Mouse (Mus musculus) hindbrain, embryonic 14.5 days (tissue): ENCODE measurements around the gene Zdhhc14. TPM values are rescaled to one million over a fixed set of nuclear protein-coding genes. Genes with fewer than 3 reads are reported as not detected.
A peak's percentile ranks its signal among the peaks of the same experiment; 100 is the strongest.
"Not testable (repeated sequence)": the region's sequence is repeated elsewhere in the genome, so short reads cannot be mapped to it uniquely, and the experiment has no call there.

ENCODE experiments used
- ATAC-seq: fragments of 200-750 bp; cut with Nextera tagmentation; 2 replicates; pipeline ENCODE4 v1.8.0; 2017; ENCODE audit warnings: moderate number of reproducible peaks, mild to moderate bottlenecking, moderate TSS enrichment, moderate library complexity; ENCODE audit not compliant: low FRiP score
- DNase-seq: peaks from one replicate; pipeline ENCODE4 v3.0.0-alpha.2; 2015; ENCODE audit warnings: low spot score
- H3K27ac ChIP-seq: fragments of 300-500 bp; sonication (generic); 2 replicates; pipeline ENCODE4 v1.5.1; 2014; ENCODE audit warnings: mild to moderate bottlenecking, moderate library complexity
- H3K27me3 ChIP-seq: fragments of 300-500 bp; sonication (generic); 2 replicates; pipeline ENCODE4 v1.6.1; 2014; ENCODE audit warnings: mild to moderate bottlenecking, low read length, mixed read lengths; ENCODE audit not compliant: control insufficient read depth, insufficient read depth
- H3K36me3 ChIP-seq: fragments of 300-500 bp; sonication (generic); replicated peaks from 2 replicates; pipeline ENCODE4 v1.6.1; 2014; ENCODE audit not compliant: control insufficient read depth, insufficient read depth
- H3K4me1 ChIP-seq: fragments of 300-500 bp; sonication (generic); replicated peaks from 2 replicates; pipeline ENCODE4 v1.6.1; 2014; ENCODE audit warnings: antibody characterized with exemption, low read length, mixed read lengths; ENCODE audit not compliant: control insufficient read depth, insufficient read depth
- H3K4me2 ChIP-seq: fragments of 300-500 bp; sonication (generic); replicated peaks from 2 replicates; pipeline ENCODE4 v1.6.1; 2014; ENCODE audit warnings: mild to moderate bottlenecking, moderate library complexity
- H3K4me3 ChIP-seq: fragments of 300-500 bp; sonication (generic); replicated peaks from 2 replicates; pipeline ENCODE4 v1.5.1; 2014; ENCODE audit warnings: mild to moderate bottlenecking, low read length
- H3K9ac ChIP-seq: fragments of 300-500 bp; sonication (generic); 2 replicates; pipeline ENCODE4 v1.6.1; 2014
- H3K9me3 ChIP-seq: fragments of 300-500 bp; sonication (generic); 2 replicates; pipeline ENCODE4 v1.6.1; 2016; ENCODE audit warnings: low read length; ENCODE audit not compliant: control insufficient read depth
- WGBS: fragments of 180-500 bp; shearing (Covaris S2); extraction: QIAGEN DNeasy Blood & Tissue Kit; methylation state at CpG from one replicate; pipeline ENCODE4 v1.1.7; 2014; 5-methylcytosine and 5-hydroxymethylcytosine counted together
- polyA plus RNA-seq: library from polyadenylated mRNA; unstranded; fragments of >200 nt; fragmentation: Nextera tagmentation; extraction: Ambion mirVana; gene quantifications from 2 replicates; pipeline ENCODE4 v1.2.1, GENCODE M21; 2014

The Zdhhc14 gene
- polyA plus RNA-seq, 1 experiment from 2014 or later: 12.3 TPM

DNA sequence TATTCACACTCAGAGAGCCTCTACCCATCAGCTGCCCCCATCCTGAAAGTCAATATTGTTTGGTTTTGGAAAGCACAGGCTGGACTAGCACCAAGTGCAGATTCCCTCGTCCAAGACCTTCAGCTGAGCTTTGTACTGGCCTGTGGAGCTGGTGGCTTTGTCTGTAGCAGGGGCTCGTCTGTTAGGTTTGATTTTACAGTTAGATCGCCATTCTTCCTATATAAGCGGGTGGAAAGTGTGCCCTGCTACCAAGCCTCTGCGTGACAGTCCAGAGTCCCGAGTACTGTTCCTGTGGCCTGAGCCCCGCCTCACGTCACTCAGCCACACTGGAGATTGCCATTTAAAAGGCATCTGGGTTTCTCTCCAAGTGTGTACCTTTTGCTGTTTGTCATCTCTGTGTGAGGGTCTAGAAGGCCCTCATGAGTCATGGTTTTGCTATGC lies 113.8 kb downstream of the Zdhhc14 start:
- Histone ChIP-seq H3K27ac (peak overlapping the region; percentile 48; the same call in 1 of the 2 replicates), H3K4me1 (no peaks in the 10 kb centered on the region), H3K4me3 (no peak overlapping the region), H3K4me2 (no peak overlapping the region), H3K9ac (no peak overlapping the region), H3K9me3 (no peaks in the 10 kb centered on the region), H3K36me3 (no peaks in the 10 kb centered on the region), H3K27me3 (no peaks in the 10 kb centered on the region)
- DNase-seq (no peak), ATAC-seq (no peak; the same call in 1 of the 2 replicates)
- 57% methylated on average over 8 of the region's 8 CpGs for WGBS

DNA sequence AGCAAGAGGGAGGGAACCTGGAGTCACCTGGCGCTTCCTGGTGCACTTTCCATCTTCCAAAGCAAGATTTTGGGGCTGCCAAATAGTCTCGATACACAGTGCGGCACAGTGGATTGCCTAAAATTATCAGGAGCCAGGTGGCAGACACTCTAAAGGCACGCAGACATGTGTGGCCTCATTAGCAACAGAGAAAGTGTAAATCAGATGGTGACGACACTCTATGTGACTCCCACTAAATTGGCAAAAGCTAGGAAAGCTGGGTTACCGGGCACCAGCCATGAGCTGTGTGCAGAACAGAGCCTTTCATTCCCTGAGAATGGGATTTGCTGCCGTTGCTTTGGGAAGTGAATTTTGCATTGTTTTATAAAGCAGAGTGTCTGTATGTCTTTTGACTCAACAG lies 115.0 kb downstream of the Zdhhc14 start:
- no peak overlapping the region for H3K4me3 ChIP-seq
- H3K9me3 ChIP-seq: no peaks in the 10 kb centered on the region
- H3K4me2 ChIP-seq: no peak overlapping the region
- H3K27me3 ChIP-seq: no peaks in the 10 kb centered on the region
- H3K9ac ChIP-seq: no peak overlapping the region
- WGBS: 82% methylated on average over 7 of the region's 7 CpGs
- no peaks in the 10 kb centered on the region for H3K36me3 ChIP-seq
- no peak for DNase-seq
- ATAC-seq: no peak
- H3K27ac ChIP-seq: no peak overlapping the region
- H3K4me1 ChIP-seq: no peaks in the 10 kb centered on the region

DNA sequence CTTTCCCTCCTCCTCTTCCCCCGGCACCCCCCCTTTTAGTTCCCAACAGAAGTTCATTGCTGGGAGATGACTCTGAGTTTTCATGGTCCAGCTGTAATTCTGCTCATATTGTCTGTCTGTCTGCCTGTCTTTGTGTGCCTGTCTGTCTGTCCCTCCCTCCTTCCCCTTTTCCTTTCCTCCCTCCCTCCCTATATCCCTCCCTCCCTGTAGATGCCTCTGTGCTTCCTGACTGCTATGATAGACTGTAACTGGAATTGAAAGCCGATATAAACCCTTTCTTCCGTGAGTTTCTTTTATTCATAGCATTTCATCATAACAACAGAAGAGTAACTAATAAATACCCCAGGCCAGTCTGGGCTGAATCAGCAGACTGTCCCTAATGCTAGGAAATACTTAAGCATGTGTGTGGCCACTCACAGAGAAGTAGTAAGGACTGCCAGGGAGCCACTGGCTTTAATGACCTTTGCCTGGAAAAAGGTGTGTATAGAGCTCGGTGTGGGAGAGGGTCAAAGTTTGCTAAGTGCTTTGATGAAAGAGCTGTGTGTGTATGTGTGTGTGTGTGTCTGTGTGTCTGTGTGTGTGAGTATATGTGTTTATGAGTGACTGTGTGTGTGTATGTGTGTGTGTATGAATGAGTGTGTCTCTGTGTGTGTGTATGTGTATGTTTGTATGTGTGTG lies 117.7 kb downstream of the Zdhhc14 start:
- Histone ChIP-seq H3K27ac (no peak overlapping the region), H3K9ac (no peak overlapping the region), H3K36me3 (no peaks in the 10 kb centered on the region), H3K4me1 (peaks cover 4% of the 10 kb centered on the region; the same call in 1 of the 2 replicates), H3K9me3 (no peaks in the 10 kb centered on the region), H3K4me2 (no peak overlapping the region), H3K27me3 (no peaks in the 10 kb centered on the region), H3K4me3 (no peak overlapping the region)
- no peak for DNase-seq
- 85% methylated on average over 4 of the region's 4 CpGs for WGBS
- ATAC-seq: no peak

DNA sequence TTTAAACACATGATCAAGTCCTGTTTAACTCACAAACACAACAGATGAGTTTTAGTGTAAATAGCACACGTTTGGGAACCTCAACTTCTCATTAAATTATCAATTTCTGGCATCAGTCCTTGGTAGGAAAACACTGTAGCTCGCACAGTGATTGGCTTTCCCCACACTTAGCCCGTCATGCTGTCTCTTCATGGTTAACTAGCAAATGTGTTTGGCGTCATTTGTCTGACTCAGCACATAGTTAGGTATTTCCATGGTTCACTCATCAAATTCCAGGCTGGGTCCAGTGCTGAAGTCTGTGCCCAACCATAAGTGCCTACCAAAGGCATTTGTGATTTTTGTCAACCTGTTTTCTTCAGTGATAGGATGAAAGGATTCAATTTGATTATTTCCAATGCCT lies 119.9 kb downstream of the Zdhhc14 start:
- no peaks in the 10 kb centered on the region for H3K36me3 ChIP-seq
- no peak overlapping the region for H3K27ac ChIP-seq
- H3K4me3 ChIP-seq: no peak overlapping the region
- H3K9ac ChIP-seq: no peak overlapping the region
- H3K4me2 ChIP-seq: no peak overlapping the region
- DNase-seq (no peak), ATAC-seq (no peak)
- WGBS: 72% methylated on average over 4 of the region's 4 CpGs
- H3K4me1 ChIP-seq: peaks cover 8% of the 10 kb centered on the region; the same call in 1 of the 2 replicates
- H3K27me3 ChIP-seq: no peaks in the 10 kb centered on the region
- H3K9me3 ChIP-seq: no peaks in the 10 kb centered on the region

DNA sequence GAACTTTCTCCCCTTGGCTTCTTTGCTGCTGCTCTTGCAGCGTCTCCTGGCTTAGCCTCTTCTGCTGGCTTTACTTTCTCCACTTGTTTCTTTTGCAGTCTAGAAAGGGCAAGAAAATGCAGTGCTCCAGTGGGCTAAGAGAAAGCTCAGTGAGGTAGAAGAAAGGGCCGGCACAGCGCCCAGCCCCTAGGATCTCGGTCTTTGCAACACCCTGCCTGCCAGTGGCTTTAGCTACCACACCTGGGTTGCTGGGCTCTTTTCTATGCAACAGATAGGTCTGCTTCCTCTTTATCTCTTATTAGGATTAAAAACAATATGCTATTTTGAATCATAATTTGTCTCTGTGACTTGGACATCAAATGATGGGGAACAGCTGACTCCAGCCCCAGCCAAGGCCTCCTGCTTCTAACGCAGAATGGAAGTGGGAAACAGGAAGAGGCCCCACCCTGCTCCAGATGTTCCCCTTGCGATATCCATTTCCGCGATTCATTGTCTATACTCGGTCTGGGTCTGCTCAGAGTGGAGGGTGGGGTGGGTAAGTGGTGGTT lies 122.5 kb downstream of the Zdhhc14 start:
- no peak overlapping the region for H3K4me2 ChIP-seq
- no peaks in the 10 kb centered on the region for H3K27me3 ChIP-seq
- 72% methylated on average over 9 of the region's 9 CpGs for WGBS
- peaks cover 8% of the 10 kb centered on the region; the same call in 1 of the 2 replicates for H3K4me1 ChIP-seq
- no peak overlapping the region for H3K4me3 ChIP-seq
- no peaks in the 10 kb centered on the region for H3K36me3 ChIP-seq
- no peaks in the 10 kb centered on the region for H3K9me3 ChIP-seq
- no peak for DNase-seq
- no peak overlapping the region for H3K9ac ChIP-seq
- H3K27ac ChIP-seq: no peak overlapping the region
- ATAC-seq: no peak

DNA sequence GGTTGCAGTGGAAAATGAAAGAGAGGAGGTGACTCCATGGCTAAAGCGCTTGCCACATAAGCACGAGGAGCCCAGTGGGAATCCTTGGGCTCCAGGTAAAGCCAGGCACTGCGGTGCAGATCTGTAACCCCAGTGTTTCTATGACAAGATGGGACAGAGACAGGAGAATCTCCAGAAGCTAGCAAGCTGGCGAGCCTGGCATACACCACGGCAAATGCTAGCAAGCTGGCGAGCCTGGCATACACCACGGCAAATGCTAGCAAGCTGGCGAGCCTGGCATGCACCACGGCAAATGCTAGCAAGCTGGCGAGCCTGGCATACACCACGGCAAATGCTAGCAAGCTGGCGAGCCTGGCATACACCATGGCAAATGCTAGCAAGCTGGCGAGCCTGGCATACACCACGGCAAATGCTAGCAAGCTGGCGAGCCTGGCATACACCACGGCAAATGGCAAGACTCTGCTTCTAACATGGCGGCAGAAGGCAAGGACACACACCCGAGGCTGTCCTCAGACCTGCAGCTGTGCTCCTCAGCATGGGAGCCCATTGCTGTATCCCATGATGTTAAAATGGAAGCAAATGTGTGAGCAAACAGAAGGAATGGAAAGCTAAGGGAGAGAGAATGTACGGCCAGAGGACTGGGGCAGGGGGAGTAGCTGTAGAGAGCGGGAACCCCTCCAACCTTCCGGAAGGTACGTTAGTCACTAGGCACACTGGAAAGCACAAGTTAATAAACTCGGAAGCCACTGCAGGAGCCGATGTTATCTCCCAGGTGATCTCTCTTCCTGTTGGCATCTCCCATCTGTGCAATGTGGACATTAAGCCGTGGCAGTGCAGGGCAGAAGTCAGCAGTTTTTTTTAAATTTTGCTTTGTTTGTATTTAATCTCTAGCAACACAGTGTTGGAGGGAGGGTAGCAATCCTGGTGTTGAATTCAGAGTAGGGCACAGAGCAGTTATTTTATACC lies 129.6 kb downstream of the Zdhhc14 start:
- Histone ChIP-seq H3K9ac (no peak overlapping the region), H3K27me3 (no peaks in the 10 kb centered on the region), H3K9me3 (no peaks in the 10 kb centered on the region), H3K4me3 (no peak overlapping the region), H3K36me3 (no peaks in the 10 kb centered on the region), H3K4me2 (no peak overlapping the region), H3K4me1 (no peaks in the 10 kb centered on the region), H3K27ac (no peak overlapping the region)
- WGBS: 86% methylated on average over 25 of the region's 25 CpGs
- no peak for DNase-seq
- ATAC-seq: no peak

DNA sequence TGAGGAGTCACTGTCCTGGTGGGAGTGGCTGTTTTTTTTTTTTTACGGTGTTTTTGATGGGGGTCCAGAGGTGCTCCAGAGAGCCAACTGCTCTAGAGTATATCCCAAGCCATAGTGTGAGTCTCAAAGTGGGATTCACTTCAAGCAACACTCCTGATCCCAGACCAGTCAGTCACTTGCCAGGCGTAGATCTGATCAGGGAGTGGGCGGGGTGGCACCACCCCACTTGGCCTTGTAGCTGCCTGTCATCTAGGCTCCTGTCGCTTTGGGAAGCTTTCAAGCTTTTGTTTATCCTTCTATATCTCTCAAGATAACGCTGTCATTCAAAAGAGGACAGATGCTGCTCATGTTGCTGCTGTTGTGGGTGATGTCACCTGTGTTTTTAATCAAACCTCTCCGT lies 130.4 kb downstream of the Zdhhc14 start:
- 69% methylated on average over 6 of the region's 6 CpGs for WGBS
- Histone ChIP-seq H3K36me3 (no peaks in the 10 kb centered on the region), H3K4me3 (no peak overlapping the region), H3K9me3 (no peaks in the 10 kb centered on the region), H3K4me1 (no peaks in the 10 kb centered on the region), H3K9ac (no peak overlapping the region), H3K27me3 (no peaks in the 10 kb centered on the region), H3K4me2 (no peak overlapping the region), H3K27ac (no peak overlapping the region)
- DNase-seq (no peak), ATAC-seq (no peak)

DNA sequence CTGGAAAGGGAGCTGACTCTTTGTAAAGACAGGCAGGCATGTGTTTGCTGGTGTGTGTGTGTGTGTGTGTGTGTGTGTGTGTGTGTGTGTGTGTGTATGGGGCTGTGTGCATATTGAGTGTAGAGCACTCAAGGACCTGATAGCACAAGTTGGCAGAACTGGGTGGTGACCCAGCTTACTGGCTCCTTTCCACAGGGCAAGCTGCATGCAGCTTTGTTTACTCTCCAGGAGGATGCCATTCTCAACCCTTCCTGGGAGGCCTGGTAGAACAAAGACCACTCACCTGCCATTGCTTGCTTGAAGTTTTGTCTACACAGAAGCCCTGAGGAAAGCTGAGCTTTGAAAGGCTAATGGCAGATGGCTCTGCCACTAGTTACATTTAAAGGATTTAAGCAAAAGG lies 130.8 kb downstream of the Zdhhc14 start:
- DNase-seq (no peak), ATAC-seq (no peak)
- no peaks in the 10 kb centered on the region for H3K27me3 ChIP-seq

DNA sequence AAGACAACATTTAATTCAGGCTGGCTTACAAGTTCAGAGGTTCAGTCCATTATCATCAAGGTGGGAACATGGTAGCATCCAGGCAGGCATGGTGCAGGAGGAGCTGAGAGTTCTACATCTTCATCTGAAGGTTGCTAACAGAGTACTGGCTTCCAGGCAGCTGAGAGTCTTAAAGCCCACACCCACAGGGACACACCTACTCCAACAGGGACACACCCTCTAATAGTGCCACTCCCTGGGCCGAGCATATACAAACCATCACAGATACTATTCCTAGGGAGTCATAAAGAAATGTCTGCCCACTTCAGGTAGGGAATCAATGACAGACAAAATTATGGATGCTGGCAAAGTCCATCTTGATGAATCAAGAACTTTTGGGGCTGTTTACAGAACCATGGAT lies 132.5 kb downstream of the Zdhhc14 start:
- not testable (repeated sequence) for H3K4me3 ChIP-seq, H3K4me2 ChIP-seq, H3K4me1 ChIP-seq, H3K27ac ChIP-seq, H3K36me3 ChIP-seq, H3K9ac ChIP-seq, H3K9me3 ChIP-seq, H3K27me3 ChIP-seq, DNase-seq, ATAC-seq
- WGBS: 85% methylated on average over 1 of the region's 1 CpGs

More for the DNA sequence above, 130.8 kb downstream of the Zdhhc14 start:
- Histone ChIP-seq H3K4me3 (no peak overlapping the region), H3K4me1 (no peaks in the 10 kb centered on the region), H3K36me3 (no peaks in the 10 kb centered on the region), H3K9ac (no peak overlapping the region), H3K4me2 (no peak overlapping the region), H3K27ac (no peak overlapping the region), H3K9me3 (no peaks in the 10 kb centered on the region)
